Mouse (Mus musculus): ENCODE measurements around the gene Fgf18. TPM values are rescaled to one million over a fixed set of nuclear protein-coding genes. Genes with fewer than 3 reads are reported as not detected.

Gene Fgf18
- polyA plus RNA-seq, 1 experiment from 2014 or later = 3.9 TPM

GRCm38 (mm10) chr11:33112407-33112806 is 34.8 kb downstream of the Fgf18 start:
- H3K27me3 ChIP-seq (replicated peaks; ENCODE audit: control insufficient read depth, insufficient read depth, low read length) = no peaks in the 10 kb centered on the region
- H3K9me3 ChIP-seq (replicated peaks; ENCODE audit: control insufficient read depth, low read length) = no peaks in the 10 kb centered on the region
- H3K27ac ChIP-seq (ENCODE audit: low read depth, low read length) = no peak overlapping the region
- no peak overlapping the region for H3K9ac ChIP-seq (ENCODE audit: low read length)
- WGBS = 18% methylated on average over 1 of the region's 1 CpGs
- no peaks in the 10 kb centered on the region for H3K4me1 ChIP-seq (ENCODE audit: control insufficient read depth, insufficient read depth, low read length)
- no peaks in the 10 kb centered on the region for H3K36me3 ChIP-seq (ENCODE audit: control insufficient read depth, insufficient read depth, low read length)
- H3K4me3 ChIP-seq (ENCODE audit: low read depth, low read length) = no peak overlapping the region
- H3K4me2 ChIP-seq (ENCODE audit: low read length) = no peak overlapping the region
- 0 out of 2 replicates have a peak, but pooled peaks have one; percentile 37 for ATAC-seq
- DNase-seq (ENCODE audit: low spot score) = peak; percentile 32

- Histone ChIP-seq H3K9me3 (replicated peaks; ENCODE audit: control insufficient read depth, low read length) (no peaks in the 10 kb centered on the region), H3K9ac (ENCODE audit: low read length) (no peak overlapping the region), H3K4me3 (ENCODE audit: low read depth, low read length) (no peak overlapping the region), H3K4me2 (ENCODE audit: low read length) (no peak overlapping the region), H3K27ac (ENCODE audit: low read depth, low read length) (no peak overlapping the region), H3K27me3 (replicated peaks; ENCODE audit: control insufficient read depth, insufficient read depth, low read length) (no peaks in the 10 kb centered on the region), H3K4me1 (ENCODE audit: control insufficient read depth, insufficient read depth, low read length) (no peaks in the 10 kb centered on the region), H3K36me3 (ENCODE audit: control insufficient read depth, insufficient read depth, low read length) (no peaks in the 10 kb centered on the region)
- ATAC-seq = no peak
- WGBS = 89% methylated on average over 2 of the region's 2 CpGs
- DNase-seq (ENCODE audit: low spot score) = no peak
Observed at GRCm38 (mm10) chr11:33110111-33110510, 37.1 kb downstream of the Fgf18 start.

GRCm38 (mm10) chr11:33107540-33107939 is 39.7 kb downstream of the Fgf18 start:
- Histone ChIP-seq H3K27me3 (replicated peaks; ENCODE audit: control insufficient read depth, insufficient read depth, low read length) (no peaks in the 10 kb centered on the region), H3K36me3 (ENCODE audit: control insufficient read depth, insufficient read depth, low read length) (no peaks in the 10 kb centered on the region), H3K9ac (ENCODE audit: low read length) (no peak overlapping the region), H3K9me3 (replicated peaks; ENCODE audit: control insufficient read depth, low read length) (no peaks in the 10 kb centered on the region), H3K4me1 (ENCODE audit: control insufficient read depth, insufficient read depth, low read length) (no peaks in the 10 kb centered on the region), H3K4me2 (ENCODE audit: low read length) (no peak overlapping the region), H3K4me3 (ENCODE audit: low read depth, low read length) (no peak overlapping the region), H3K27ac (ENCODE audit: low read depth, low read length) (no peak overlapping the region)
- ATAC-seq = no peak
- WGBS = 43% methylated on average over 3 of the region's 3 CpGs
- DNase-seq (ENCODE audit: low spot score) = no peak

GRCm38 (mm10) chr11:33104911-33105316 is 42.3 kb downstream of the Fgf18 start:
- peaks cover 5% of the 10 kb centered on the region; the same call in 1 of the 2 replicates for H3K4me1 ChIP-seq (ENCODE audit: control insufficient read depth, insufficient read depth, low read length)
- no peaks in the 10 kb centered on the region for H3K36me3 ChIP-seq (ENCODE audit: control insufficient read depth, insufficient read depth, low read length)
- H3K27me3 ChIP-seq (replicated peaks; ENCODE audit: control insufficient read depth, insufficient read depth, low read length) = no peaks in the 10 kb centered on the region
- no peak overlapping the region for H3K4me3 ChIP-seq (ENCODE audit: low read depth, low read length)
- DNase-seq (ENCODE audit: low spot score) (peak; percentile 60), ATAC-seq (peak; percentile 54; the same call in 1 of the 2 replicates)
- H3K4me2 ChIP-seq (ENCODE audit: low read length) = no peak overlapping the region
- no peaks in the 10 kb centered on the region for H3K9me3 ChIP-seq (replicated peaks; ENCODE audit: control insufficient read depth, low read length)
- no peak overlapping the region for H3K9ac ChIP-seq (ENCODE audit: low read length)
- H3K27ac ChIP-seq (ENCODE audit: low read depth, low read length) = no peak overlapping the region
- WGBS = 49% methylated on average over 8 of the region's 8 CpGs

DNA sequence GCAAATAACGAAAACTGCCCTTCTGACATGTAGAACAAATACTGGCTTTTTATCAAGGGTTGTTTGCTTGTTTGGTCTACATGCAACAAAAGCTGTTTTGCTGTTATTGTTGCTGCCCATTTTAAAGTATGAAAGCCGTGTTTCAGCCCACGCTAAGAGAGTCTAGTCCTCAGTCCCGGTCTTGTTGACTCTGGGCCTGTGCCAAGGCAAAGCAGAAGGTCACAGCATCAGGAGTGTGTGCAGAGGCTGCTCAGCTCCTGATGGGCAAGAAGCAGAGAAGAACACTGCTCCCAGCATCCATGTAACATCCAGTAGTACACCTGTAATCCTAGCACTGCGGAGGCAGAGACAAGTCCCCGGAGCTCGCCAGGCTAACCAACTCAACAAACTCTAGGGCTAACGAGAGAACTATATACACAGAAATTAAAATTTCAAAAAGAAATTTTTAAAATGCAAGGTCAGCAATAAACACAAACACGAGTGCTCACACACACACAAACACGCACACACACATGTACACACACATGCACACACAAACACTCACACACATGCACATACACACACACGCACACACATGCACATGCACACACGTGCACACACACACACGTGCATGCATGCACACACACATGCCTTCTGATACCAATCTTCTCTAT is 43.8 kb downstream of the Fgf18 start:
- DNase-seq (ENCODE audit: low spot score) (no peak), ATAC-seq (no peak)
- Histone ChIP-seq H3K36me3 (ENCODE audit: control insufficient read depth, insufficient read depth, low read length) (no peaks in the 10 kb centered on the region), H3K4me3 (ENCODE audit: low read depth, low read length) (no peak overlapping the region), H3K27ac (ENCODE audit: low read depth, low read length) (no peak overlapping the region), H3K9ac (ENCODE audit: low read length) (no peak overlapping the region), H3K27me3 (replicated peaks; ENCODE audit: control insufficient read depth, insufficient read depth, low read length) (no peaks in the 10 kb centered on the region), H3K4me2 (ENCODE audit: low read length) (no peak overlapping the region), H3K4me1 (ENCODE audit: control insufficient read depth, insufficient read depth, low read length) (peaks cover 5% of the 10 kb centered on the region; the same call in 1 of the 2 replicates), H3K9me3 (replicated peaks; ENCODE audit: control insufficient read depth, low read length) (no peaks in the 10 kb centered on the region)
- WGBS = 85% methylated on average over 13 of the region's 13 CpGs

GRCm38 (mm10) chr11:33100027-33100507 is 47.1 kb downstream of the Fgf18 start:
- no peak overlapping the region for H3K4me3 ChIP-seq (ENCODE audit: low read depth, low read length)

DNA sequence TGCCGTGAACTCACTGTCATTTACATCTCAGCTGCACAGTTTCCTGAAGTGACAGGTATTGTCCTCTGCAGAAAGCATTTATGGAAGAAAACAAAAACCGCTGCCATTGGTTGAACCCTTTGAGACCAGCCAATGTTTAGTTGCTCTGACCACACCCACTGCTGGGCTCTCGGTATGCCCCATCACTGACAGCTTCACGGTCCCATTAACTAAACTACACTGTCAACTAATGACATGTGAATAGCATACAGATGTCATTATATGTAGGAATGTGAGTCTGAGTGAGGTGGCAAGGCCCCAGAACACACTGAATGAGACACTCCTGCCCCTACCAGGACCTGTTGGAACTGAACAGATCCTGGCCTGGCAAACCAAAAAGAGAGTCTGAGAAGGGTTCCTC is 47.8 kb downstream of the Fgf18 start:
- Histone ChIP-seq H3K36me3 (ENCODE audit: control insufficient read depth, insufficient read depth, low read length) (no peaks in the 10 kb centered on the region), H3K27me3 (replicated peaks; ENCODE audit: control insufficient read depth, insufficient read depth, low read length) (no peaks in the 10 kb centered on the region)
- ATAC-seq = no peak

More at GRCm38 (mm10) chr11:33100027-33100507, 47.1 kb downstream of the Fgf18 start:
- Histone ChIP-seq H3K36me3 (ENCODE audit: control insufficient read depth, insufficient read depth, low read length) (no peaks in the 10 kb centered on the region), H3K4me1 (ENCODE audit: control insufficient read depth, insufficient read depth, low read length) (peaks cover 5% of the 10 kb centered on the region; the same call in 1 of the 2 replicates), H3K27ac (ENCODE audit: low read depth, low read length) (no peak overlapping the region), H3K27me3 (replicated peaks; ENCODE audit: control insufficient read depth, insufficient read depth, low read length) (no peaks in the 10 kb centered on the region), H3K9ac (ENCODE audit: low read length) (no peak overlapping the region), H3K4me2 (ENCODE audit: low read length) (peak overlapping the region; percentile 23), H3K9me3 (replicated peaks; ENCODE audit: control insufficient read depth, low read length) (no peaks in the 10 kb centered on the region)
- ATAC-seq (peak; percentile 50), DNase-seq (ENCODE audit: low spot score) (no peak)
- 25% methylated on average over 10 of the region's 10 CpGs for WGBS

DNA sequence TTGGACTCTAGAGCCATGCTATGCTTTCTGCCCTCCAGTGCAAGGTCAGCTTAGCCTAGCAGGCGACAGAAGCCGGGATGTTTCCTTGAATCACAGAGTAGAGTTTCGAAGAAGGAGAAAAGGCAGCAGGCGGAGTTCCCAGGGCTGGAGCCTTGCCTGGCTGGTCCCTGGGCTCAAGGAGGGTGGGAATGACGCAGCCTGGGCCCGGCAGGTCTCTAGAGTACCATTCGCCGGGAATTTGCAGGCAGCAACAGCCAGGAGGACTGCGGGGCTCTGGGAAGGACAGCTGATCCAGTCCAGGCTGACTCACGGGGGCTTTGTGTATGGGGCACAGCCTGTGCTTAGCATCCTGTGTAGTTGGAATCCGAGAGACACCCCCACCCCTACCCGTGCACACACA is 48.8 kb downstream of the Fgf18 start:
- H3K4me1 ChIP-seq (ENCODE audit: control insufficient read depth, insufficient read depth, low read length) = peaks cover 5% of the 10 kb centered on the region; the same call in 1 of the 2 replicates
- 89% methylated on average over 12 of the region's 12 CpGs for WGBS
- DNase-seq (ENCODE audit: low spot score) = no peak
- no peak for ATAC-seq
- H3K9ac ChIP-seq (ENCODE audit: low read length) = no peak overlapping the region
- H3K4me3 ChIP-seq (ENCODE audit: low read depth, low read length) = no peak overlapping the region
- no peaks in the 10 kb centered on the region for H3K36me3 ChIP-seq (ENCODE audit: control insufficient read depth, insufficient read depth, low read length)
- H3K27ac ChIP-seq (ENCODE audit: low read depth, low read length) = no peak overlapping the region
- H3K27me3 ChIP-seq (replicated peaks; ENCODE audit: control insufficient read depth, insufficient read depth, low read length) = no peaks in the 10 kb centered on the region
- no peaks in the 10 kb centered on the region for H3K9me3 ChIP-seq (replicated peaks; ENCODE audit: control insufficient read depth, low read length)
- H3K4me2 ChIP-seq (ENCODE audit: low read length) = no peak overlapping the region

More for the DNA sequence above, 47.8 kb downstream of the Fgf18 start:
- no peak for DNase-seq (ENCODE audit: low spot score)
- no peak overlapping the region for H3K4me2 ChIP-seq (ENCODE audit: low read length)
- WGBS = 51% methylated on average over 4 of the region's 4 CpGs
- H3K4me1 ChIP-seq (ENCODE audit: control insufficient read depth, insufficient read depth, low read length) = peaks cover 5% of the 10 kb centered on the region; the same call in 1 of the 2 replicates
- H3K4me3 ChIP-seq (ENCODE audit: low read depth, low read length) = no peak overlapping the region
- no peak overlapping the region for H3K9ac ChIP-seq (ENCODE audit: low read length)
- H3K9me3 ChIP-seq (replicated peaks; ENCODE audit: control insufficient read depth, low read length) = no peaks in the 10 kb centered on the region
- no peak overlapping the region for H3K27ac ChIP-seq (ENCODE audit: low read depth, low read length)

DNA sequence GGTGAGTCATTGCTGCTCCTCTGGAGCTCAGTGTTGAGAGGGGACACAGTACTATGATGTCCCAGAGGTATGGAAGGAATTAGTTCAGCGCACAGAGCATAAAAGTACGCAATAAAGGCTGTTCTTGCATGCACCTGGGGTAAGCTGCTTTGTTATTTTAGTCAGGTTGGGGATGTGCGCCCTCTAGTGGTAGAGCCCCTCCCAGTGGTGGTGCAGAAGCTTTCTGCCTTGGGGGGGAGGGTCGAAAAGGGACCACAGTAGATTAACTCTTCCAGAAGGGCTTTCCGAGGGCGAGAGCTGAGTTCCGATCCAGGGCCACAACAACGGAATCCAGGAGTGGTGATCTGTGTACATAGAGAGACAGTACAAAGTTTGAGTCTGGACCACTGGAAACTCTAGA is 49.3 kb downstream of the Fgf18 start:
- no peak for DNase-seq (ENCODE audit: low spot score)
- H3K4me2 ChIP-seq (ENCODE audit: low read length) = no peak overlapping the region
- H3K36me3 ChIP-seq (ENCODE audit: control insufficient read depth, insufficient read depth, low read length) = no peaks in the 10 kb centered on the region
- H3K4me1 ChIP-seq (ENCODE audit: control insufficient read depth, insufficient read depth, low read length) = peaks cover 5% of the 10 kb centered on the region; the same call in 1 of the 2 replicates
- H3K27me3 ChIP-seq (replicated peaks; ENCODE audit: control insufficient read depth, insufficient read depth, low read length) = no peaks in the 10 kb centered on the region
- ATAC-seq = no peak
- no peak overlapping the region for H3K27ac ChIP-seq (ENCODE audit: low read depth, low read length)
- WGBS = 46% methylated on average over 8 of the region's 8 CpGs
- no peak overlapping the region for H3K9ac ChIP-seq (ENCODE audit: low read length)
- H3K9me3 ChIP-seq (replicated peaks; ENCODE audit: control insufficient read depth, low read length) = no peaks in the 10 kb centered on the region
- no peak overlapping the region for H3K4me3 ChIP-seq (ENCODE audit: low read depth, low read length)
